Mouse (Mus musculus) activated CD4-positive, CD25-positive, alpha-beta regulatory T cell, adult 4 months (primary cell): ENCODE measurements around the gene Ewsr1. TPM values are rescaled to one million over a fixed set of nuclear protein-coding genes. Genes with fewer than 3 reads are reported as not detected.

ENCODE experiments used
- ATAC-seq: one replicate; pipeline ENCODE4 v1.8.0; 2017
- polyA plus RNA-seq, 2 experiments: library from polyadenylated mRNA; unstranded; fragments of 100-300 nt; shearing (Covaris generic); gene quantifications; one replicate each; pipeline ENCODE4 v1.2.1; 2017

Gene Ewsr1
- polyA plus RNA-seq, 2 experiments from 2014 or later: 143 to 144 TPM

GRCm38 (mm10) chr11:5057856-5058641 lies 41.0 kb downstream of the Ewsr1 start, which contains the start of gene Rasl10a:
Rasl10a (plus strand) TSS chr11:5058128.
- peak; percentile 18 for ATAC-seq

- ATAC-seq: no peak
Observed at GRCm38 (mm10) chr11:5057541-5057855, 41.6 kb downstream of the Ewsr1 start.

GRCm38 (mm10) chr11:5057064-5057463 lies 42.0 kb downstream of the Ewsr1 start:
- no peak for ATAC-seq

- no peak for ATAC-seq
Observed at GRCm38 (mm10) chr11:5055945-5056938, 42.8 kb downstream of the Ewsr1 start.

GRCm38 (mm10) chr11:5054874-5055273 lies 44.2 kb downstream of the Ewsr1 start:
- ATAC-seq: no peak

GRCm38 (mm10) chr11:5054151-5054550 lies 44.9 kb downstream of the Ewsr1 start:
- ATAC-seq: no peak

- no peak for ATAC-seq
Observed at GRCm38 (mm10) chr11:5052200-5052854, 46.7 kb downstream of the Ewsr1 start.

- ATAC-seq: no peak
Observed at GRCm38 (mm10) chr11:5051629-5052028, 47.4 kb downstream of the Ewsr1 start.

- no peak for ATAC-seq
Observed at GRCm38 (mm10) chr11:5046321-5046926, 52.6 kb downstream of the Ewsr1 start.

GRCm38 (mm10) chr11:5042645-5043381 lies 56.3 kb downstream of the Ewsr1 start:
- ATAC-seq: no peak

GRCm38 (mm10) chr11:5041144-5041780 lies 57.8 kb downstream of the Ewsr1 start:
- no peak for ATAC-seq

GRCm38 (mm10) chr11:5040585-5040984 lies 58.5 kb downstream of the Ewsr1 start:
- ATAC-seq: no peak

GRCm38 (mm10) chr11:5037146-5037854 lies 61.8 kb downstream of the Ewsr1 start:
- ATAC-seq: no peak

- ATAC-seq: no peak
Observed at GRCm38 (mm10) chr11:5035421-5035820, 63.6 kb downstream of the Ewsr1 start.

- ATAC-seq: no peak
Observed at GRCm38 (mm10) chr11:5033136-5033535, 65.9 kb downstream of the Ewsr1 start.

GRCm38 (mm10) chr11:5032706-5033105 lies 66.4 kb downstream of the Ewsr1 start:
- ATAC-seq: no peak

- no peak for ATAC-seq
Observed at GRCm38 (mm10) chr11:5028228-5028627, 70.8 kb downstream of the Ewsr1 start.

- ATAC-seq: no peak
Observed at GRCm38 (mm10) chr11:5025108-5025507, 74.0 kb downstream of the Ewsr1 start.
